Mouse (Mus musculus) T-cell, adult 2 months (primary cell): ENCODE results near the gene Mrps7.

Source experiments
- DNase-seq: peaks from one replicate; pipeline ENCODE4 v3.0.0; 2022; ENCODE audit warnings: low spot score

Mrps7 gene

DNA sequence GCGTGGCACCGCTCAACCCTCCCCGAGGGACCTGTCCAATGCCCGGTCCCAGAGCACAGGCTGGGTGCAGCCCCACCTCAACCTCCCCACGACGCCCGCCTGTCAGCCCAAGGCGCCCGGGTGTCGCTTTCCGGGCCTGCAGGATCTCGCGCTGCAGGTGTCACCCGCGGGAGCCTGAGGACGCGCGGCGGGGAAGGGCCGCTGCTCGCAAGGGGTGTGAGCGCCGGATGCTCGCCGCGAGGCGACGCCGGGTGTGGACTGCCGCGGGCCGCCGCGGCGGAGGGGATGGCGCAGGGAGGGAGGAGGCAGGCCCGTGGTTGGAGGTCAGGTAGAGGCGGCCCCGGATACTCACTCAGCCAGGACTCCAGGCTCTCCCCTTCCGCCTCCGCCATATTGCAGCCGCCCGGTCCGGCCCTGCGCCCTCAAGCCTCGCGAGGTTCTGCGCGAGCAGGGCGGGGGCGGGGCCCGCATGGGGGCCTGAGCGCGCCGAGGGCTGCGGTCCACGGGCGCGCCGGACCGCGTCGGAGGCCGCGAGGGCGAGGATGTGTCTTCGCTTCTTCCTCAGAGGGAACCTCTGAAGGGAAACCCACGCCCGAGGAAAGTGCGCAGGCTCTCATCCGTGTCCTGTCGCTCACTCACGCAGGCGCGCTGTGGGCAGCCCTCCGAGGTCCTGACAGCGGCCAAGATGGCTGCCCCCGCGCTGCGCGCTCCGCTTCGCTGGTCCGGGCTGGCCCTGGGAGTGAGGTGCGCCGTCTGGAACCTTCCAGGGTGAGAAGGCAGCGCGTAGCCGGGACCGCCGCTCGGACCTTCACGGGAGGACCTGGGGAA, at the start of gene Mrps7, which contains the start of gene Gga3:
Gene Mrps7, plus strand, starts transcription at position 450 of the 828 bp plus-strand sequence.
Gene Gga3, minus strand, starts transcription at position 576 of the 828 bp plus-strand sequence.
- DNase-seq: peak; percentile 93

DNA sequence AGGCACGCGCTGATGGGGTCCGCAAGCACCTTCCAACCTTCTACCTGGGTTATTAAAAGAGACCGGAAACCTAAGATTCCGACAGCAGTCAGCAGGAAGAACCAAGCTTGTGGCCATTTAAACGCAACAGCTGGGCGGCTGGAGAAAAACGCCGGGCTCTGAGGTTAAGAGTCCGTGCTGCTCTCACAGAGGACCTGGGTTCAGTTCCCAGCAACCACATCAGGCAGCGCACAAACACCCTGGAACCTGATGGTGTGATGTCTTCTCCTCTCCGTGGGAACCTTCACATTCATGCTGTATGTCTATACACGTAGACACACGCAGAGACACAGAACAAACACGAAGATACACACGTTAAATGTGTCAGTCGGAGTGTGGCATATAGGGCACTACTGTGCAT, 48.0 kb upstream of the Mrps7 start:
- no peak for DNase-seq

- DNase-seq: no peak
These were observed 40.3 kb upstream of the Mrps7 start for GRCm38 (mm10) chr11:115563406-115563805.

- DNase-seq: peak; percentile 96
These were observed 39.5 kb upstream of the Mrps7 start, which contains the start of gene Nup85 for GRCm38 (mm10) chr11:115564064-115564809. Gene Nup85, plus strand, starts transcription at chr11:115564434.

GRCm38 (mm10) chr11:115564961-115565360, 38.8 kb upstream of the Mrps7 start:
- no peak for DNase-seq

DNA sequence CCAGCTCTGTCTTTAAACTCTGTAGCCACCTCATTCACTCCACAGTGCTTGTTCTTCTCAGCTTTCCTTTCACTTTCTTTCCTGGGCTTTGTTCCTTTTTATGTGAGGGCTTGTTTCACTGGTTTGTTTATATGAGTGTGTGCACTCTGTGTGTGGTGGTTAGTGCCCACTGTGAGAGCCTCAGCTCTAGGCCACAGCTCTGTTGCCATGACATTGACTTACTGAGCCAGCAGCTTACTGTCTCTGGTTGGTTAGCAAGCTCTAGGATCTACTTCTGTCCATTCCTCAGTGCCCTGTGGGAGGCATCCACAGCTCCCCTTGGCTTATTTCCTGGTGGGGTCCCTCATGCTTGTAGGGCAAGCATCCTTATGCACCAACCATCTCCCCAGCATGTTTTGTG, 24.6 kb upstream of the Mrps7 start:
- no peak for DNase-seq

DNA sequence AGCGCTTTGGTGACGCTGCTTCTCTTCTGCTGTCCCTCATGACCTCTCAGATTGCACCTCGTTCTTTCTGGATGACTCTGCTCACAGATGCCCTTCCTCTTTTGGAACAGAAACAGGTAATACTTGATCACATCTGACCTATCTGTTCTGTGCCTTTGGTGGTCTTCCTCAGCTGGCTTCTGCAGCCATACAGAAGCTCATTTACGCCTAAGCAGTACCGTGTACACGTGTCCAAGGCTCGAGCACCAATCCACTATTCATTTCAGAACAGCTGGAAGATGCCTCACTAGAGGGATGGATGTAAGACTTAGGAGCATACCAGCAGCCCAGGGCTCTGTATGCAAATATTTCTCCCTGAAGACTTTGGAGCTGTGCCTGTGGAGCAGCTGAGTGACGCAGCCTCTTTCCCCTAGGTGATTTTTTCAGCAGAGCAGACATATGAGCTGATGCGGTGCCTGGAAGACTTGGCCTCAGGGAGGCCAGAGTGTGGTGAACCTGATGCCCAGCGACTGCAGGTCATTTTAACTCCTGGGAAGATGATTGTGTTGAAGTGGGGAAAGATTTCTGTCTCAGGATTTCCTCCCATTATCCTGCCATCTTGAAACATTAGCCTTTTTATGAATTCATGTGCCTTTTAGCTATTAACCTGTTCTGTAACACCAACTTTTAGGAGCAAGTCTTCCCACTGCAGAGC, 20.7 kb upstream of the Mrps7 start:
- DNase-seq: no peak

GRCm38 (mm10) chr11:115584376-115585073, 19.2 kb upstream of the Mrps7 start:
- no peak for DNase-seq

- DNase-seq: no peak
These were observed 18.1 kb upstream of the Mrps7 start for GRCm38 (mm10) chr11:115585573-115586100.

DNA sequence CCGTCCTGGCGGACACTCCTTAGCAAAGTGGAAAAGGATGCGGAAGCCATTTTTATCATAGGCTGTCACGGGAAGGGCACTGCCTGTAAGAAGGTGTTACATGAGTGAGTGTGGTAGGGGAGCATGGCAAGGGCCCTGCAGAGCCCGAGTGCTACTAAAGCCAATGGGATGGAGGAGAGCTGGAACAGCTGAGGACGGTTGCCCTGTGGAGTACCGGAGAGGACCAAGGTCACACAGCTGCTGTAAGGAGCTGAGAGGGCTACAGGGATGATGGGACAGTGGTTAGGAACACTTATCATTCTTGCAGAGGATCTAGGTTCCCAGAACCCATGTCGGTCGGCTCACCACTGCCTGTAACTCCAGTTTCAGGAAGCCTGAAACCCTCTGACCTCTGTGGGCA, 17.3 kb upstream of the Mrps7 start:
- DNase-seq: no peak

DNA sequence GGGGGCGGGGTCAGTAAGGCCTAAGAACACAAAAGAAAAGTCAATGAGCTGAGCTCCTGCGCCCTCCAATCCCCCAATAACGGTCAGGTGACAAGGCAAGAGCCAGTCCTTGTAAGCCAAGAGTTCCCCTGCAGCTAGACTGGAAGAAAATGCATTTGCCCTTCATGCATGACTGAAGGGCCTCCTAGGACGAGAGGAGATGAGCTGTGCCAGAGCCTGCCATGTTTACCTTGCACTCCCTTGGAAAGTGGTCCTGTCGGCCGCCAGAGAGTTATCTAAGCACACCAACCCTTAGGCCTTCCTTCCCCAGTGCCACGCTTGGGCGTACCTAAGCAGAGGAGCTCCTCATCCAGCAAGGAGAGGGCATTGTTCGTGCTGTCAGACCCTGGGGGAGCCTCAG, 15.7 kb upstream of the Mrps7 start:
- no peak for DNase-seq

DNA sequence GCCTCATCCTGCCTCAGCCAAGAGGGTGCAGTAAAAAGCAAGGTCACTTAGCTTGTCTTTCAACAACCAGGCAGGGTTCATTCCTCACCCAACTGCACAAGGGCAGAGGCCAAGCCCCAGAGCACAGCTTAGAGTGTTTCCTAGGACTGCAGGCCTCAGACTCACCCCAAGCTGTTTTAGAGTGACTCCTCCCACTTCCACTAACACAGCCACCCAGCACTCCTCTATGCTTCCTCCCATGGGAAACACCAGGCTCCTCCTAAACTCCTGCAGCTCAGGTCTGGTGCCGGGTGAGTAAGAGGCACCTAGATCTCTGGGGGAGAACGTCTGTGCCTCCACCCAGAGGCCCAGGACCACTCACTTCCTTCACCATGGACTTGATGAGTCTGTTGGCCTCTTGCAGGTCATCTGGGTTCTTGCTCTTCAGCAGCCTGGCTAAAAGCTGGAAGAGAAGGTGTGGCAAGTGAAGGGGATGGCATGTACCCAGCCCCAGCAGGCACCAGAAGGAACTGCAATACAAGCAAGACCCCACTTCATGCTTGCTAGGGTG, 13.1 kb upstream of the Mrps7 start:
- DNase-seq: no peak

- DNase-seq: no peak
These were observed 8.5 kb upstream of the Mrps7 start for GRCm38 (mm10) chr11:115595209-115595608.

DNA sequence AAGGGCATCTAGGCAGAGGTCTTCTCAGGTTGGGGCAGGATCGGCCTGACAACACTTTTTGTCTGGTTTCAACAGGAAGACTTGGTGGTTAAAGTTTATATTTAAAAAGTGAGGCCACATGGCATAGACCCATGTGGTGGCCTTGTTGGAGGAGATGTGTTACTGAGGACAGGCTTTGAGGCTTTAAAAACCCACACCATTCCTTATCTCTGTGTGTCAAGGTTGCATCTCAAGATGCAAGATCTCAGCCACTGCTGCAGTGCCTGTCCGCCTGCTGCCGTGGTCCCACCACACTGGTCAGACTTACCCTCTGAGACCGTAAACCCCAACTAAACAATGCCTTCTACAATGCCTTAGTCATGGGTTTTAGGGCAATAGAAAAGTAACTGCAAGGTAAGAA, 5.4 kb upstream of the Mrps7 start:
- DNase-seq: no peak

GRCm38 (mm10) chr11:115599722-115600121, 4.0 kb upstream of the Mrps7 start:
- DNase-seq: no peak

- DNase-seq: no peak
These were observed 3.0 kb upstream of the Mrps7 start for GRCm38 (mm10) chr11:115600743-115601142.

DNA sequence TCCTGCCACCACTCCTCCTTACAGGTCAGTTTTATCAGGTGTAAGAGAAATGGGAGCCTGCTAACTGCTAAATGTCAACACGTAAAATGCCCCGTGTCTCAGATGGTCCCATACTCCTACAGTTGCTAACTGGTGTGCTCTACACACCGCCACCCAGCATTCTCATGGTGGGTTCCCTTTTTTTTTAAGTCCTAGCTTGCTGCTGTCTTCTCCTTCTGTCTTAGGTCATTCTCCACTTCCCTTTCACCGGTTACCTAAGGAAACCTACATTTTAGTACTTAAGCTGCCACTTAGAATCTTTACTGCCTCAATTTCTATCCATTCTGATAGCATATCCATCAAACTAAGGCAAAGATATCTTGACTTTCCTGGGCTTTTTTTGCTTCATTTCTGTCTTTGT, 2.6 kb upstream of the Mrps7 start:
- DNase-seq: no peak

GRCm38 (mm10) chr11:115603128-115603475, 623 bp upstream of the Mrps7 start:
- DNase-seq: no peak

DNA sequence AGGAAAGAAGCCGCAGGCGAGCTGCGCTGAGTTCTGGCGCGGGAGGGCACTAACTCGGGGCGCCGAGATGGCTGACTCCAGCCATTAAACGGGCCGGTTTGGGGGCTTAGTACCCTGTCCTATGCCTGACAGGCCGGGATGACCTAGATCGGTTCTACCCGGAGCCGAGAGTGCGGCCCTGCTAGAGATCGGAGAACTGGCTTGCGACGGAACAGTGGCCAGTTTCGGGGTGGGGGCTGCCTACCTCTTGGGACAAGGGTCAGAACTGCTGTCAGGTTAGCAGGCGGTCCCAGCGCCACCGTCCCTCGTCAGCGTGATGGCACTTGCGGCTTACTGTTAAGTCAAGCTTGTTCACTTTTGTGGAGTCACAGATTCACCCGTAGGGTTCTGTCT, 575 bp downstream of the Mrps7 start:
- DNase-seq: no peak

GRCm38 (mm10) chr11:115606733-115607132, 3.0 kb downstream of the Mrps7 start:
- DNase-seq: no peak
